Mouse (Mus musculus): ENCODE data around the gene Vwa1.
A peak's percentile ranks its signal among the peaks of the same experiment; 100 is the strongest.

- TF ChIP-seq POLR2A (IDR thresholded peaks at IDR 0.05; ENCODE audit: low read depth, low read length) (peak; percentile 48), CTCF (IDR thresholded peaks at IDR 0.05; ENCODE audit: extremely low read depth, insufficient read depth, insufficient read length, insufficient replicate concordance) (no peak)
Measured at GRCm38 (mm10) chr4:155760613-155761355, 13.7 kb downstream of the Vwa1 start, which contains the start of gene Atad3a.

All from spleen, adult 2 months (tissue).